ENCODE assay signal across 15 mouse cellular contexts in genomic region chr15:17181358-17182022, GRCm38 (mm10).
"Had no signal": no experiment of that assay in that cellular context is flagged by ENCODE, and none has a peak within 500 bp of the region (broad histone marks: within the 10 kb centered on the region; RNA-seq: fewer than 3 reads in every experiment).

No protein-coding gene starts in this region.

- H3K27ac ChIP-seq: neural tube, embryonic 15.5 days; stomach, embryonic 15.5 days; stomach, postnatal 0 days had no signal

- H3K4me2 ChIP-seq: neural tube, embryonic 15.5 days; stomach, embryonic 15.5 days had no signal

- H3K9me3 ChIP-seq: neural tube, embryonic 15.5 days; stomach, embryonic 15.5 days had no signal

- H3K9ac ChIP-seq: neural tube, embryonic 15.5 days; stomach, embryonic 15.5 days had no signal

- H3K36me3 ChIP-seq: neural tube, embryonic 15.5 days; stomach, embryonic 15.5 days had no signal

- H3K4me1 ChIP-seq: neural tube, embryonic 15.5 days; stomach, embryonic 15.5 days had no signal

- DNase-seq: retina, postnatal 1 day; right cerebral cortex, adult 18-20 months; right cerebral cortex, postnatal 14 days; right cerebral cortex, postnatal 25 days; right cerebral cortex, postnatal 4 days; spleen, adult 18-20 months; thymus, adult 18-20 months; thymus, adult 2 months; thymus, postnatal 14 days; thymus, postnatal 25 days; thymus, postnatal 36 days; thymus, postnatal 4 days had no signal

- H3K27me3 ChIP-seq: neural tube, embryonic 15.5 days; stomach, embryonic 15.5 days had no signal

- H3K4me3 ChIP-seq: neural tube, embryonic 15.5 days; stomach, embryonic 15.5 days had no signal
